Mouse (Mus musculus) embryonic stem cell, embryonic (primary cell): ENCODE measurements at regions not wholly inside any gene's neighbourhood (a gene's known extent, or its start where the extent isn't known, plus 50 kb on each side); places are given as distances from the start of the nearest gene placed in this dataset.

Experiments used
- CTCF ChIA-PET, 4 experiments: fragments of 300-600 bp in 2 of 4; fragments of 350-600 bp in 2 of 4; sonication (Branson Sonifier 250); formaldehyde crosslinking; loops; one replicate each; lab custom pipeline; 2022; ENCODE audit warnings: inconsistent platforms in 2 of 4; lab: Charles Lee
- POLR2A ChIA-PET, 4 experiments: fragments of 300-600 bp in 2 of 4; fragments of 350-600 bp in 2 of 4; sonication (Branson Sonifier 250); formaldehyde crosslinking; loops; one replicate each; lab custom pipeline; 2022; ENCODE audit warnings: antibody characterized with exemption in 4 of 4, inconsistent platforms in 1 of 4; lab: Charles Lee

DNA sequence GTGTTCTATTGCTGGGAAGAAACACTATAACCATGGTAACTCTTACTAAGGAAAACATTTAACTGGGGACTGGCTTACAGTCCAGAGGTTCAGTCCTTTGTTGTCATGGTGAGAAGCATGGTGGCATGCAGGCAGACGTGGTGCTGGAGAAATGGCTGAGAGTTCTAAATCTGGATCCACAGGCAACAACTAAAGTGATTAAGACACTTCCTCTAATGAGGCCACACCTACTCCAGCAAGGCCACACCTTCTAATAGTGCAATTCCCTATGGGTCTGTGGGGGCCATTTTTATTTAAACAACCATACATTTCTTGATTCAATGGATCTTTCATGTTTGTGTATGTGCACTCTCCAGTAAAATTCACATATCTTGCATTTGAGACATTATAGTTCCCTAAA lies 151.4 kb upstream of the Ankrd55 start:
- ChIA-PET POLR2A (interaction anchor here in 1 of 4 experiments (0.5 kb wide), 1 partner anchor 21 kb away, joined by 7 read pairs; no protein-coding TSS in a partner anchor), CTCF (no interaction called here)

DNA sequence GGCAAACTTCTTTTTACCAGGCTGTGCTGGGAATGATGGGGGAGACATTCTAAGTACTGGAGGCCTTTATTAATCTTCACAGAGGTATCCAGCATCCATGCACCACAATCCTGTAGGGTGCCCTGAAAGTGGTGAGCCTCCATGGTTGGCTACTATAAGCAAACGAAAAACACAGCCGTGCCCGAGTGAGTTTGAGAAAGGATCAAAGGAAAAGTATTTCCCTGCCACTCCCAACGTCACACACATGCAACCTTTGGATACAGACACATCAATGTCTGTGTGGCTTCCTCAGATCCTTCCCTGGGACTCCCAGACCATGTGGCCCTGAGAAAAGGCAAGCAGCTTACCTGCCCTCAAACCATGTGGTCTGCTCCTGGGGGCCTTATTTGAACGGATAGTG lies 147.4 kb upstream of the Ankrd55 start:
- ChIA-PET CTCF (interaction anchor here in 1 of 4 experiments (0.6 kb wide), 1 partner anchor 447 kb away, joined by 4 read pairs; no protein-coding TSS in a partner anchor), POLR2A (interaction anchor here in 1 of 4 experiments (0.5 kb wide), 1 partner anchor 273 kb away, joined by 4 read pairs; no protein-coding TSS in a partner anchor)

DNA sequence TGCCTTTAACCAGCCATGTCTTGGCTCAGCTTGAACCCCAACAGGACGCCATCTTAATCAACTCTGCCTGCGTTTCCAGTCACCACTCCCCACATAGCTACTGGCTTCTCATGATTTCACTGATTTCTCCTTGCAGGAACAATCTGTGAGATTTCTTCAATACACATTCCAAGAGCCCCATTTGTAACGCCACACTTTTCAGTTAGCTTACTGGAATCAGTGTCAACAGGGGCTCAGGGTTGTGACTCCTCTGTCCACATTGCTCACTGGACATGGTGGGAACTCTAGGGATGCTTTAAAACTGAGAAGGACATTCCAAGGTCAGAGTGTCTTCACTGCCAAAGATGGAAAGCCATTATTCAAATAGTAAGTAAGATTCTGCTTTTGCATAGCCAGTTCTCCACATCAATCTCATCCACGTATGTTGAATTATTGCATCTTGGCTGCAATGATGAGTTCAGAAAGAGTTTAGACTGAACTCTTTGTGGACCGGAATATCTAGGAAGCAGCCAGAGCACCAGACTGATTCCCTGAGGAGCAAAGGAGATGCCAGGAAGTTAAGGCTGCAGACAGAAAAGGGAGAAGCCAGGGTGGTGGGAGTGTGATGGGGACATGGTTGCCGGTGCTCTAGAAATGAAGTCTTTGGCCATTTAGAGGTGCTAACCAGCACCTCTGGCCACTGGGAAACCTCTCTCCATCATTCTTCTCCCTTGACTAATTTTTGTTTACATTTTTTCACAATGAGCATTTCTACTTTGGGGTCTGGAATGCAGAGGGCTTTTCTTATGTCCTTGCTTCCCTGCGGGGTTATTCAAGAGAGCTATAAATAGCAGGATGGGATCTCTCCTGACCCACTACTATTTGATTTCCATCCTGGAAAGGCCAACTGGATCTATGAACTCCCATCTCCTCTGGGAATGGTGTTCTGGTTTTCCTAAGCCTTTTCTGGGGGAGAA lies 143.6 kb upstream of the Ankrd55 start:
- CTCF ChIA-PET = no interaction called here
- POLR2A ChIA-PET = interaction anchor here in 1 of 4 experiments (1.0 kb wide), 1 partner anchor 32 kb away, joined by 3 read pairs; no protein-coding TSS in a partner anchor

DNA sequence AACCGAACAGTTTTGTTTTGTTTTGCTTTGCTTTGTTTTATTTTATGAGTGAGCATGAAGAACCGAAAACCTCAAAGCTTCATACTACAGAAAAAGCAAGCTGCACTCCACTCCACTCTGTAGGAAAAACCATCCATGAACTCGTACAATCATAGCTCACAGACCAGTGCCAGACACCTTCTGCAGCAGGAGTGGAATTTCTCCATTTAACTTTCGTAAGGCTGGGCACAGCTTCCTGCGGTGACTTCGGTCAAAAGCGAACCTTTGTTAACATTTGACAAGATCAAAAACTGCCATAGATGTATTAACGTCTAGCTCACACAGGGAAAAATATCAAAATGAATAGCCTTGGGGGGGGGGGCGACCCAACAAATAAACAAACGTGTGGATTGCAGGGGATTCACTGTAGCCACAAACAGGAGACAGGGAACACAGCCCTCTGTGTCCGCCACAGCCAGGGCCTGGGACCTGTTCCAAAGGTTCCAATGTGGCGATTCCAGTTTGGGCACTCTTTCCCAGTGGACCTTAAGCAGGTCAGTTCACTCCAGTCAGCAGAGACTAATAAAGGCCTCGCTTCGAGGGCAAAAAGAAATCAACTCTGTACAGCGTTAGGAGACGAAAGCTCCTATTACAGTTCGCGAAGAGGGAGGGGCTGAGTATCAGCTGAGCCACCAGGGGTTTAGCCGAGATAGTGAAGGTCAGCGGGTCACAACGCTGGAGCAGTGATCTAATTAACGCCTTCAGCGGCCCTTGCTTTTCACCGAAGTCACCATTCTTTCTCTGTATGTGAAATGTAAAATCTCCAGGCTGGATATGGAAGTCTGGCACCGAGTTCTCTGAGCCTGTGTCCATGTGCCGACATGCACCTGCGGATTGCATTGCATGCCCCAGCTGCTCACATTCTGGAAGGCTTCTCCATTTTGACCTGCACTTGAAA lies 135.4 kb upstream of the Ankrd55 start:
- CTCF ChIA-PET = interaction anchor here in 2 of 4 experiments (0.6 to 1.0 kb wide), 5 partner anchors 44 to 893 kb away, joined by 3 to 4 read pairs (median 3); partner anchors contain the start of gene Gpx8 (in 1 of the 2)
- POLR2A ChIA-PET = interaction anchor here in 3 of 4 experiments (0.6 to 1.8 kb wide), 10 partner anchors 9 to 755 kb away, joined by 3 to 7 read pairs (median 3); no protein-coding TSS in a partner anchor

DNA sequence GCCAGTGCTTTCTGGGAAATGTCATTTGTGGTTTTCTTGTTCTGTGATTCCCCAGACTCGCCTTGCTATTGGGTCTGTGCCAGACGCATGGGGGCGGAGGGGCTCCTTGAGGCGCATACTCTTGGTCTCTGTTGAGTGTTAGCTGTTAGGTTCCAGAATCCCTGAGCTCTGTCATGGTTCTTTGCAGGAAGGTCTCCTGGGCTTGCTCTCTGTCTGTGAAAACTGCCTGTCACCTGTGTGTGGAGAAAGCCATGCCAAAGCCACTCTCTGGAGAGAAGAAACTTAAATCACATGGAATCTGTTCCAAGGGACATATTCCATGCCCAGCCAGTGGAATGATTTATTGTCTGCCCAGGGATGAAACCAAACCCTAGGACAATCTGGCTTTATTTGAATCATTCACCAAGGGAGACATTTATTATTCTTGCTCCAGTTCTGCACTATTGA lies 134.5 kb upstream of the Ankrd55 start:
- ChIA-PET POLR2A (interaction anchor here in 2 of 4 experiments (0.6 to 1.4 kb wide), 4 partner anchors 22 to 420 kb away, joined by 3 read pairs; no protein-coding TSS in a partner anchor), CTCF (no interaction called here)

DNA sequence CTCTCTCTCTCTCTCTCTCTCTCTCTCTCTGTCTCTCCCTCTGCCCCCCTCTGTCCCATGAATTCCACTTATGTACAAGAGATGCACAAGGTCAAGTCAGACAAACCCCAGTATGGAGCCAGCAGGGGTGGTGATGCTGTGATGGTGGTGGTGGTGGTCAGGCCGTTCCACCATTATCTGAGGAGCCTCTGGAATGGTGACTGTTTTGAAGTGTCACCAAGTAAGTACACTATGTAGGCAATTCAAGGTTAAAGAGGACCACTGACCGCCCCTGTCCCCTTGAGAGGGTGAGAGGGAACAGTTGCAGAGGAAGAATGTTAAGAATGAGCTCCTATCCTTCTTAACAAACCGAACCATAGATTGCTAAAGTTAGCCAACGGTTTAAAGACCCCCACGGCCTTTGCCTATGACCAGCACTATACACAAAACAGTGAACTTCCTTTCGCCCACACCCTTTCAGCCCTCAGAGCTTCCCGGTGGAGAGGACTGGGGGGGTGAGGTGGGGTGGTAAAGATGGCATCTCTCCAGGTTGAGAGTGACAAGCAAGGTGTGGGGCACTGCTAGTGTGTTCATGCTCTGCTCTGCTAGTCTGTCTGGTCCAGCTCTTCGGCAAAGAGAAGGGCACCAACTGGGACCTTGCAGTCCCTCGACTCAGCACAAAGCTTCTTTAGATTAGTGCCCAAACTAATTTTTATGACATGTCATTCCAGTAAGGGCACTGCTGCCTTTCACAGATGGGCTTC lies 128.7 kb upstream of the Ankrd55 start:
- ChIA-PET CTCF (no interaction called here), POLR2A (no interaction called here)

DNA sequence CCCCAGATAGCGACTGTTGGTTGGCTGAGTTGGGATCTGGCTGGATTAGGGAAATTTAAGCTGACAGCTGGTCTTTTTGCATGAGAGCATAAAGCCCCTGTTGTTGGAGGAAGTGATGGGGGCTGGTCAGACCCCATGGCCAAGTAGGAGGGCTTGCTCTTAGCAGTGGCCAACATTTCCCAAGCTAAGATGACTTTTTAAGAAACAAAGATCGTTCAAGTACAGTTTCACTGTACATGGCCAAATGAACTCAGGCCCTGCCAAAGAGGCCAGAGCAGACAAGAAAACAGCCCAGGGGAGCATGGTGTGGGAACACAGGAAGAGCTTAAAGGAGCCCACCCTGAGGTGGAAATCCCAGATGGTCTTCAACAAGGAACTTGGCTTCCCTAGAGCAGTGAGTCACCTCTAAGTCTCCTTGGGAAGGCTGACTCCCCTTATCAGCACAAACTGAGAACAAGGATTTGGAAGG lies 128.0 kb upstream of the Ankrd55 start:
- ChIA-PET POLR2A (no interaction called here), CTCF (no interaction called here)

DNA sequence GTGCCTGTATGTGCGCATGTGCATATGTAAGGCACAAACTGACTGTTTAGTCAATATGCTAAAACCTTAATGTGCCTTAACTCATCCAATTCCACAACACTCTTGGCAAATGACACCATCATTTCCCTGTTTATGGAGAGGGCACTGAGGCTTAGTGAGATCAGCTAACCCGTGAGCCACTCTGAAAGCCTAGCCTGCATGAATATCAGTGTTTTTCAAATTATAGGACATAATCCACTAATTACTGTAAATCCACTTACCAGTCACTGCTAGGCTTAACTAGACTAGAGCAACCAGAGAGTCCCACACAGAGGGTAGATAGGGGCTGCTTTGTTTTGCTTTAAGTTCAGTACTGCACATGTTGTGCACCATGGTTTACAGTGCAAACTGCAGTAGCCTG lies 127.5 kb upstream of the Ankrd55 start:
- CTCF ChIA-PET = no interaction called here

DNA sequence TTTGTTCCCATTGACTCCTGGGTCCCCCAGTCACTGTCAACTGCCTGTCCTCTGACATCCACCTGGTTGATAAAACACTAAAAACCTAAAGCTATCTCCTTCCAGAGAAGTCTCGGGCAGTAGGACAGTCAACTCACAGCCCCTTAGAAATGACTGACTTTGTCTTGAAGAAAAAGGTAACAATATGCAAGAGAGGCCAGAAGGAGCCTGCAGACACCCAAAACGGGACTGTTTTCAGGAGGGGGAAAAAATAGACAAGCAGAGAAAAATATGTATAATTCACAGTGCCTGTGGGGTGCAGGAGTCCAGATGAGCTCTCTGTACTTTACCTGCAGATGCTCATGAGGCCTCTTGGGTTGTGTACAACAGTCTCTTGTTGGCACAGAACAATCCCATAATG lies 126.4 kb upstream of the Ankrd55 start:
- ChIA-PET POLR2A (interaction anchor here in 1 of 4 experiments (1.3 kb wide), 1 partner anchor 10 kb away, joined by 4 read pairs; no protein-coding TSS in a partner anchor), CTCF (no interaction called here)

More for the DNA sequence above, 127.5 kb upstream of the Ankrd55 start:
- POLR2A ChIA-PET = no interaction called here

DNA sequence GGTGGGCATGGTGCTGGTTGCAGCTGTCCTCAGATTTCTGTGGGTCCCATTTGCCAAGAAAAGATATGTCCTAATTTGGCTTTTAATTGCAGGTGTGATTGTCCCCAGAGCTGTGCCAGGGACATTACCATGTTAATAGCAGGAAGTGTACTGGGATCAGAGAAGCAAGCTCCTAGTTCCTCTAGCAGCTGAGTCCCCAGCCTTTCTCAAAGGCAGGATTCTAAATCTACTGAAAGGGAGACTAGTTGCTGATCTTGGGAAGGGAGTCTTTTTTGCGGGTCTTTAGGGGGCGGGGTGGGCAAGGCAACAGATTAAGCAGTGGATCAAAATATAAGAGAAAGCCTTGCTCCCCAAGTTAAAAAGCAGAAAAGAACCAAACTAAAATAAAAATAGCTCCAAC lies 122.3 kb upstream of the Ankrd55 start:
- ChIA-PET POLR2A (interaction anchor here in 1 of 4 experiments (0.6 kb wide), 1 partner anchor 823 kb away, joined by 4 read pairs; no protein-coding TSS in a partner anchor), CTCF (no interaction called here)

DNA sequence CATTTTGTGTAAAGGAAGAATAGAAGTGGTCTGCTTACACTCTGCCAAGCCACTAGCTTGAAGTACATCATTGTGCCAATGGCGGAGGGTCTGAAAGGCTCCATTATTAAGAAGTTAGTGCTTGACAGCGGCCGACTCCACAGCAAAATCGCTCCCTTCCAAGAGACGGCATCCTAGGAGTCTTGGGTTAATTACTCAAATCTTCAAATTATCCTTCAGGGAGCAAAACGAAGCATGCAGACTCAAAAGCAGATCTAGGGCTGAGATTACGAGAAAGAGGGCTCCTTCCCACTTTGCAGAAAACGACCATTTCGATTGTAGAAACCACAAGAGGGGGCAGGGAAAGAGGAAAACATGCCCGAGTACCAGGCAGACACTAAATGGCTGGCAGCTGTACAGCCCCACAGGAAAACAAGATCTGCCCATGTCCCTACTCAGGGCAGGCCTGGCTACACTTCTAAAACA lies 121.9 kb upstream of the Ankrd55 start:
- ChIA-PET CTCF (no interaction called here), POLR2A (no interaction called here)

DNA sequence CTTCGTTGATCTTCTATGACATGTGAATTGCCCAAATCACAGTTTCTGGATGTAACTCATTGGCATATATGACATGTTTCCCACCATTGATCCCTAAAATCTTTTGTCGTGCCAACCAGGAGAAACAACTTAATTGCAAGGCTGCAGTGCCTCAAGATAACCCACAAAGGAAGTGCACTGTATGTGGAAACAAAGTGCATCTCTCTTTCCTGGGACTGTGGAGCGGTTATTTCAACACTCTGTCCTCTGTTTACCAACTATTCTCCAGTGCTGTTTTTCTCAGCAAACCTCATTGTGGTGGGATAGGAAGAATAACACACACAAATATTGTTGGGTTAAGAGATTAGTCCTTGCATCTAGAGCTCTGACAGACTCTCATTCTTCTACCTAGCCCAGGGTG lies 119.8 kb upstream of the Ankrd55 start:
- CTCF ChIA-PET = no interaction called here
- POLR2A ChIA-PET = interaction anchor here in 1 of 4 experiments (0.5 kb wide), 1 partner anchor 420 kb away, joined by 3 read pairs; no protein-coding TSS in a partner anchor

DNA sequence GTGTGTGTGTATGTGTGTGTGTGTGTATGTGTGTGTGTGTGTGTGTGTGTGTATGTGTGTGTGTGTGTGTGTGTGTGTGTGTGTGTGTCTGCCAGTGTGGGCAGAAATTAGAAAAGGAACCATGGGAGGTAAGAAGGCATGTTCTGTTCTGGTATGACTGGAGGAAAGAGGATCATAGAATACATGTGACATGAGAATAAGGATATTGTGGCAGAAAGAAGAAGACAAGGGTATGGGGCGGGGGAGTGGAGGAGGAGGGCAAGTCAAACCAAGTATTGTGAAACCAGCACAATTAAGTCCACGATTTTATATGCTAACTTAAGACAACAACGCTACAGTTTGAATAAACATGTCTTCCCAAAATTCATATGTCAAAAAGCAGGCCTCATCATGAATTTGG lies 117.4 kb upstream of the Ankrd55 start:
- CTCF ChIA-PET = interaction anchor here in 1 of 4 experiments (0.6 kb wide), 1 partner anchor 210 kb away, joined by 3 read pairs; no protein-coding TSS in a partner anchor
- POLR2A ChIA-PET = no interaction called here

DNA sequence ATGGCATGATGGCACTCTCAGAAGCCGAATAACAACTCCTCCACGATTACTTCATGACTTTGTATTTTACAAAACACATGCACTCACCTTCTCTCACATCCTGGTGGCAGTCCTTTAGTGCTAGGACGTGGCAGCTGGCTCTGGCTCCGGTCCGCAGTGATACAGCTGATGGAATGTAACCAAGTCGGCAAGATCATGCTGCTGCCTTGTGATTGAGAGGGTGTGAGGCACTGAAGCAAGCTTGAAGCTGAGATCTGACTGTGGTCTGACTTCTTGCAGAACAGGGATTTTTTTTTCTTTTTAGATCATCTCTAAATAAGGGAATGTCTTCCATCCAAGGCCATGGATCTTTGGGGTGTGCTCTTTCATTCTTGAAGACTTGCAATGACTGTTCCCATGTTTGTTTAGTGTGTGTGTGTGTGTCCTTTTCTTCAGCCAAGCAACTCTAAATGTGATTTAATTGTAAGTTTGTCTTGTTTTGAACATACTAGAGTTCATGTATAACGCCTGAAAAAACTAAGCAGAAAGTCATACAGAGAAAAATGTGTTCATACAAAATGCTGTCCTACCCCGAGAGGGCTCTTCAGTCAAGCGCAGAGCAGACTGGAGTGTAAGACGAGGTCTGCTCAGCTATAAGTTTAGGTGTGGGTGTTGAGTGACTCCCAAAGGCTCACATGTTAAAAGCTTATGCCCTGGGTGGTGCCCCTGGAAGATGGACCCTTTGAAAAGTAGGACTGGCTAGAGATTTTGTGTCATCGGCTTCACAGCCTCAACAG lies 116.1 kb upstream of the Ankrd55 start:
- POLR2A ChIA-PET = interaction anchor here in 2 of 4 experiments (0.6 to 1.2 kb wide), 3 partner anchors 10 to 113 kb away, joined by 3 read pairs; no protein-coding TSS in a partner anchor
- CTCF ChIA-PET = no interaction called here

DNA sequence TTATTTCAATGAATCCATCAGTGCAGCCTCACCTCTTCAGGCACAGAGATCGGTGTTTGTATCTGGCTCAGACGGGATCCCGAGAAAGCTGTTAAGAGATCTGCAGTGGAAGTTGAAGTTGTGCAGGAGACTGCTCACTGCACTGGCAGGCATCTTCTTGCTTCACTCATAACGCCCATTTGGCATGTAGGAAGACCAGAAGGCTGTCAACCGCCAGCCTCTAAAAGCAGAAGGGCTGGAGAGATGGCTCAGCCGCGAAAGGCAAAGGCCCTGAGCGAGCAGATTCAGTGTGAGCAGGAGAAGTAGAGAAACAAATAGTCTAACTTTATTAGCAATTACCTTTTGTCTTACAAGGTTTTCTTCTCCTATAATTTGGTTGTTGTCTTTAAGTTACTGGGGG lies 114.3 kb upstream of the Ankrd55 start:
- ChIA-PET POLR2A (no interaction called here), CTCF (no interaction called here)

DNA sequence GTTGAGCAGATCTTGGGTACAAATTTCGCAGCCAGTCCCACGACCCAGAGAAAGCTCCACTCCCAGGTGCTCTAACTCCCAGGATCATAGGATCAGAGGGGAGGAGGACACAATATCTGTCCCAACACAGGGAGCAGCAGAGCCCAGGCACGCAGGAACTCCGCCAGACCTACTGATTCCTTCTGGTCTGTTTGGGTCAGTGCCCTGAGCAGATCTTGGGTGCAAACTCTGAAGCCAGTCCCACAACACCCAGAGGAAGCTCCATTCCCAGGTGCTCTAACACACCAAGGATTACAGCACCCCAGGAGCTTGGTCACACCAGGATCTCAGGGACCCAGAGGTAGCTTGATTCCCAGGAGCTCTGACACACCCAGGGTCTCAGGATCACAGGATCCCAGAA lies 110.2 kb upstream of the Ankrd55 start:
- ChIA-PET POLR2A (no interaction called here), CTCF (no interaction called here)

DNA sequence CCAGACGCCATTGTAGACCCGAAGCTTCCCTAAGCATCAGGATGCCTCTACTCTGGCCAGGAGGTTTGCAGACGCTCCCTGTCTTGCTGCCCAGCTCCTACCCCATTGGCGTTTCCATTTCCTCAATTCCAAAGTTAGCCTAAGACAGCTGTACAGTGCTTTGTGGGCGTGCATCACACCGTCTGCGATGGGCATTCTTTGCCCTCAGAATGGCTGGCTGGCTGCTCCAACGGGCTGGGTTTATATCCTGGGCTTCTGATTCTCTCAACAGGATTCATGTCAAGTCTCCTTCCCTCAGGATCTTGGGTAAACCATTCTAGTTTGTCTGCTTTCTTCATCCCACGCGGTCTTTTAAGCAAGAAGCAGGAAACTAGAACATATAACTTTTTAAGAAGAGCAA lies 104.3 kb upstream of the Ankrd55 start:
- ChIA-PET CTCF (interaction anchor here in 1 of 4 experiments (0.7 kb wide), 1 partner anchor 407 kb away, joined by 5 read pairs; no protein-coding TSS in a partner anchor), POLR2A (interaction anchor here in 1 of 4 experiments (0.6 to 0.8 kb wide), 2 partner anchors 31 to 112 kb away, joined by 3 read pairs; no protein-coding TSS in a partner anchor)
